Mouse (Mus musculus) myocyte (in vitro differentiated cells): ENCODE data around the gene Ccdc24. TPM values are rescaled to one million over a fixed set of nuclear protein-coding genes. Genes with fewer than 3 reads are reported as not detected.

Experiments
- H3K27me3 ChIP-seq: one replicate; pipeline ENCODE4 v1.6.1; 2011; ENCODE audit not compliant: control insufficient read depth, insufficient read depth, insufficient read length
- H3K36me3 ChIP-seq: one replicate; pipeline ENCODE4 v1.6.1; 2011; ENCODE audit not compliant: control insufficient read depth, insufficient read depth
- H3K4me2 ChIP-seq: one replicate; pipeline ENCODE4 v1.6.1; 2011; ENCODE audit warnings: low read depth, control low read depth
- H3K4me3 ChIP-seq: one replicate; pipeline ENCODE4 v1.5.1; 2011; ENCODE audit warnings: mild to moderate bottlenecking, control low read depth, moderate library complexity
- H3K79me2 ChIP-seq: one replicate; pipeline ENCODE4 v1.6.1; 2011; ENCODE audit not compliant: control insufficient read depth, insufficient read depth
- H3ac ChIP-seq: one replicate; pipeline ENCODE4 v1.6.1; 2011; ENCODE audit not compliant: control insufficient read depth, insufficient read length
- CEBPB ChIP-seq: IDR thresholded peaks from 2 replicates; pipeline ENCODE4 v1.6.1; 2011; ENCODE audit warnings: mild to moderate bottlenecking, moderate library complexity; ENCODE audit not compliant: poor library complexity, insufficient read depth, severe bottlenecking
- E2F4 ChIP-seq: IDR thresholded peaks from one replicate; pipeline ENCODE4 v1.6.1; 2011; ENCODE audit warnings: mild to moderate bottlenecking, control low read depth, moderate library complexity; ENCODE audit not compliant: insufficient read depth
- MAX ChIP-seq: IDR thresholded peaks from one replicate; pipeline ENCODE4 v1.6.1; 2011; ENCODE audit warnings: low read depth, mild to moderate bottlenecking, control low read depth
- MYOD1 ChIP-seq, 3 experiments: IDR thresholded peaks; one replicate each; pipeline ENCODE4 v1.6.1; 2011; ENCODE audit warnings: control low read depth in 2 of 3, low read depth in 2 of 3, mild to moderate bottlenecking in 2 of 3, moderate library complexity in 1 of 3; ENCODE audit not compliant: insufficient read length in 2 of 3, control insufficient read depth in 1 of 3
- MYOG ChIP-seq, 3 experiments: IDR thresholded peaks; one replicate each; pipeline ENCODE4 v1.6.1; 2011; ENCODE audit warnings: control low read depth in 2 of 3, low read depth in 2 of 3, mild to moderate bottlenecking in 2 of 3; ENCODE audit not compliant: insufficient read length in 2 of 3, control insufficient read depth in 1 of 3, insufficient read depth in 1 of 3
- POLR2A ChIP-seq: IDR thresholded peaks from one replicate; pipeline ENCODE4 v1.6.1; 2011; ENCODE audit warnings: low read depth, mild to moderate bottlenecking, control low read depth, moderate library complexity; ENCODE audit not compliant: insufficient read length
- POLR2AphosphoS2 ChIP-seq: IDR thresholded peaks from one replicate; pipeline ENCODE4 v1.6.1; 2011; ENCODE audit warnings: low read depth, control low read depth; ENCODE audit not compliant: insufficient read length
- REST ChIP-seq: IDR thresholded peaks from one replicate; pipeline ENCODE4 v1.6.1; 2011; ENCODE audit warnings: mild to moderate bottlenecking, control low read depth, moderate library complexity; ENCODE audit not compliant: insufficient read depth, insufficient read length
- SRF ChIP-seq: IDR thresholded peaks from one replicate; pipeline ENCODE4 v1.6.1; 2011; ENCODE audit warnings: low read depth; ENCODE audit not compliant: control insufficient read depth, insufficient read length
- TCF12 ChIP-seq: IDR thresholded peaks from one replicate; pipeline ENCODE4 v1.6.1; 2011; ENCODE audit warnings: mild to moderate bottlenecking, control low read depth; ENCODE audit not compliant: poor library complexity, insufficient read depth, severe bottlenecking
- TCF3 ChIP-seq: IDR thresholded peaks from one replicate; pipeline ENCODE4 v1.6.1; 2011; ENCODE audit warnings: low read depth, control low read depth; ENCODE audit not compliant: insufficient read length
- USF1 ChIP-seq: IDR thresholded peaks from one replicate; pipeline ENCODE4 v1.6.1; 2011; ENCODE audit warnings: low read depth, mild to moderate bottlenecking, control low read depth, moderate library complexity
- polyA plus RNA-seq: library from polyadenylated mRNA; unstranded; fragments of >200 nt; fragmentation: generic; extraction: Trizol; gene quantifications from one replicate; pipeline ENCODE4 v1.2.1, GENCODE M21; 2012; ENCODE audit warnings: missing spikeins

Ccdc24 gene
- polyA plus RNA-seq, 1 experiment: 1.8 TPM

GRCm38 (mm10) chr4:117830801-117831200 lies 41.6 kb downstream of the Ccdc24 start:
- no peaks in the 10 kb centered on the region for H3K27me3 ChIP-seq
- H3K79me2 ChIP-seq: no peaks in the 10 kb centered on the region
- no peak overlapping the region for H3ac ChIP-seq
- H3K4me2 ChIP-seq: no peak overlapping the region
- TF ChIP-seq E2F4: no peak
- TF ChIP-seq CEBPB: no peak
- TF ChIP-seq REST: no peak
- TF ChIP-seq TCF12: no peak
- no peak for TF ChIP-seq MYOG (IDR thresholded peaks at IDR 0.05; ENCODE audit: control insufficient read depth in 1 of 3, insufficient read depth in 1 of 3, insufficient read length in 2 of 3, low read depth in 2 of 3)
- no peak for TF ChIP-seq MAX
- no peak for TF ChIP-seq USF1
- no peaks in the 10 kb centered on the region for H3K36me3 ChIP-seq
- no peak overlapping the region for H3K4me3 ChIP-seq

DNA sequence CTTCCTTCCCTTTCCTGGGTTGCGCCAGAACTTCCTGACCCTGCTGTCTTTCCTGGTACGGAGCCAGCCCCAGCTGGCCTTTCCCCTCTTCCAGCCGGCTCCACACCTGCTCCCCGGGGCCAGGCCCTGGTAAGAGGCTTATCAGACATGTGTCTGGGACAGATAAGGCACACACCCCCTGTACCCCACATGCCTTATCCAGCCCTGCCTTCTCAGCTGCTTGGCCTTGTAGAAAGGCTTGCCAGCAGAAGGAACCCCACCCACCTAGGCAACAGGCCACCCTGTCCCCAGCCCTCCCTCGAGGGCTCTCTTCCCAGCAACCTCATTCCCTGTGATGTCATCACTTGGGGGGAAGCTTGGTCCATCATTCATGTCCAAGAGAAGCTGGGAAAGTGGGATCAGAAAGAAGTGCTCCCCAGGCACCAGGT lies 42.2 kb downstream of the Ccdc24 start:
- Histone ChIP-seq H3K36me3 (no peaks in the 10 kb centered on the region), H3K79me2 (no peaks in the 10 kb centered on the region), H3K4me3 (no peak overlapping the region), H3K27me3 (no peaks in the 10 kb centered on the region), H3K4me2 (peak overlapping the region; percentile 67), H3ac (no peak overlapping the region)
- no peak for TF ChIP-seq SRF
- peak; percentile 94 to 98 (median 95) for TF ChIP-seq MYOG (IDR thresholded peaks at IDR 0.05; ENCODE audit: control insufficient read depth in 1 of 3, insufficient read depth in 1 of 3, insufficient read length in 2 of 3, low read depth in 2 of 3)
- TF ChIP-seq TCF3: peak; percentile 91
- TF ChIP-seq MYOD1 (IDR thresholded peaks at IDR 0.05; ENCODE audit: control insufficient read depth in 1 of 3, insufficient read length in 2 of 3, low read depth in 2 of 3): peak; percentile 67 to 96 (median 87)
- peak; percentile 91 for TF ChIP-seq TCF12

- Histone ChIP-seq H3K36me3 (no peaks in the 10 kb centered on the region), H3K4me2 (peak overlapping the region; percentile 67), H3K79me2 (no peaks in the 10 kb centered on the region), H3ac (no peak overlapping the region), H3K27me3 (peaks cover 3% of the 10 kb centered on the region), H3K4me3 (no peak overlapping the region)
- TF ChIP-seq MYOD1 (IDR thresholded peaks at IDR 0.05; ENCODE audit: control insufficient read depth in 1 of 3, insufficient read length in 2 of 3, low read depth in 2 of 3): no peak
- peak; percentile 17 for TF ChIP-seq SRF
- TF ChIP-seq POLR2AphosphoS2: no peak
- no peak for TF ChIP-seq REST
Measured at GRCm38 (mm10) chr4:117829260-117830123, 42.9 kb downstream of the Ccdc24 start.

- Histone ChIP-seq H3K27me3 (peaks cover 10% of the 10 kb centered on the region), H3K4me3 (no peak overlapping the region), H3K79me2 (no peaks in the 10 kb centered on the region), H3K4me2 (no peak overlapping the region), H3ac (no peak overlapping the region), H3K36me3 (no peaks in the 10 kb centered on the region)
- no peak for TF ChIP-seq USF1
- TF ChIP-seq POLR2A: no peak
- TF ChIP-seq MAX: no peak
- no peak for TF ChIP-seq SRF
- TF ChIP-seq POLR2AphosphoS2: no peak
- no peak for TF ChIP-seq E2F4
- no peak for TF ChIP-seq REST
- no peak for TF ChIP-seq CEBPB
- TF ChIP-seq TCF12: no peak
- TF ChIP-seq MYOG (IDR thresholded peaks at IDR 0.05; ENCODE audit: control insufficient read depth in 1 of 3, insufficient read depth in 1 of 3, insufficient read length in 2 of 3, low read depth in 2 of 3): no peak
Measured at GRCm38 (mm10) chr4:117828572-117829145, 43.7 kb downstream of the Ccdc24 start.

GRCm38 (mm10) chr4:117818032-117818431 lies 54.3 kb downstream of the Ccdc24 start:
- Histone ChIP-seq H3ac (no peak overlapping the region), H3K4me3 (no peak overlapping the region), H3K27me3 (peaks cover 10% of the 10 kb centered on the region), H3K4me2 (no peak overlapping the region), H3K36me3 (no peaks in the 10 kb centered on the region), H3K79me2 (no peaks in the 10 kb centered on the region)
- TF ChIP-seq REST (no peak), CEBPB (no peak), E2F4 (no peak), TCF3 (no peak), SRF (no peak), POLR2A (no peak), POLR2AphosphoS2 (no peak), MYOG (IDR thresholded peaks at IDR 0.05; ENCODE audit: control insufficient read depth in 1 of 3, insufficient read depth in 1 of 3, insufficient read length in 2 of 3, low read depth in 2 of 3) (no peak)
